Mouse (Mus musculus) liver, embryonic 14.5 days (tissue): ENCODE measurements around the gene Galp.

Source experiments
- CTCF ChIP-seq: IDR thresholded peaks from 2 replicates; pipeline ENCODE4 v1.5.1; 2016; ENCODE audit warnings: antibody characterized with exemption, low read depth, control low read depth
- EP300 ChIP-seq: IDR thresholded peaks from 2 replicates; pipeline ENCODE4 v1.6.1; 2016; ENCODE audit warnings: antibody characterized with exemption, low read depth

GRCm38 (mm10) chr7:6239787-6240186 is 42.9 kb downstream of the Galp start:
- TF ChIP-seq CTCF (no peak), EP300 (no peak)
